In the genomic region with DNA sequence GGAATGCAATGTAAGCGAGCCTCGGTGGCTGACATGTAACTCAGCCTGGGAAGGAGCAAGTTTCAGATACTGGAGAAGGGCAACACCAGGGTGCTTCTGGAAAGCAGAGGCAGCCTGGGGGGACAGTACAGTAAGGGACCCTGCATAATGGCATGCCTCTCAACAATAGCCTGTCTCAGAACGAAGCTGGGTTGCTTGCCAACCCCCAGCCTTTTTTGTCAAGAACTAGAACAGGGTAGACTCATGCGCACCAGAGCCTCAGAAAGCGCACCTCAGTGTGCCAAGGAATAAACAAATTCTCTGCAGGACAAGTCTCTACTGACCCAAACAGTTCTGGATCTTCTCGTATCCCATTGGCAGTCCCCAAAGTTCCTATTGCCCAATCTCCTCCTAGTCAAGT, we compare ENCODE assay signal across 17 mouse cellular contexts. TPM values are rescaled to one million over a fixed set of nuclear protein-coding genes. Genes with fewer than 3 reads are reported as not detected.
A peak's percentile ranks its signal among the peaks of the same experiment; 100 is the strongest.
DNase-seq lines count a peak whose midpoint lies in the region; ATAC-seq and TF ChIP-seq lines count a peak whose summit lies in the region.
"Had no signal": no experiment of that assay in that cellular context is flagged by ENCODE, and none has a peak within 500 bp of the region (broad histone marks: within the 10 kb centered on the region; RNA-seq: fewer than 3 reads in every experiment).

No protein-coding gene starts in this region.

- no peak for DNase-seq in midbrain, embryonic 10.5 days (ENCODE audit: low spot score)
- DNase-seq: cerebellum, adult 11 months; gastrocnemius, postnatal 25 days; heart, postnatal 36 days; kidney, adult 9 months; left cerebral cortex, postnatal 4 days; lung, adult 18-20 months; thymus, postnatal 14 days had no signal

- H3K4me1 ChIP-seq in forebrain, embryonic 13.5 days, result peaks cover 18% of the 10 kb centered on the region; the same call in 1 of the 2 replicates
- peaks cover 9% of the 10 kb centered on the region; the same call in 1 of the 2 replicates for H3K4me1 ChIP-seq in forebrain, embryonic 15.5 days
- H3K4me1 ChIP-seq in hindbrain, embryonic 13.5 days (replicated peaks), result peaks cover 21% of the 10 kb centered on the region
- no peaks in the 10 kb centered on the region for H3K4me1 ChIP-seq in hindbrain, embryonic 16.5 days (ENCODE audit: control insufficient read depth, insufficient read depth, low read depth, low read length)
- H3K4me1 ChIP-seq in midbrain, embryonic 15.5 days, result peaks cover 3% of the 10 kb centered on the region; the same call in 1 of the 2 replicates
- H3K4me1 ChIP-seq in midbrain, embryonic 10.5 days, result 0 out of 2 replicates have a peak, but pooled peaks cover 4% of the 10 kb centered on the region
- no peaks in the 10 kb centered on the region for H3K4me1 ChIP-seq in small intestine, adult 2 months (ENCODE audit: control insufficient read depth, insufficient read depth, insufficient read length, low read length)

- H3K9me3 ChIP-seq in forebrain, embryonic 13.5 days (replicated peaks), result no peaks in the 10 kb centered on the region
- H3K9me3 ChIP-seq in forebrain, embryonic 15.5 days, result no peaks in the 10 kb centered on the region
- H3K9me3 ChIP-seq in hindbrain, embryonic 13.5 days, result no peaks in the 10 kb centered on the region
- H3K9me3 ChIP-seq in hindbrain, embryonic 16.5 days (ENCODE audit: control insufficient read depth, low read length), result no peaks in the 10 kb centered on the region
- H3K9me3 ChIP-seq in midbrain, embryonic 15.5 days, result no peaks in the 10 kb centered on the region
- no peaks in the 10 kb centered on the region for H3K9me3 ChIP-seq in midbrain, embryonic 10.5 days (replicated peaks)
- H3K9me3 ChIP-seq: embryonic facial prominence, embryonic 13.5 days; heart, embryonic 10.5 days; midbrain, embryonic 13.5 days had no signal

- ATAC-seq in forebrain, embryonic 13.5 days, result no peak
- no peak for ATAC-seq in forebrain, embryonic 15.5 days (replicated peaks)
- no peak for ATAC-seq in hindbrain, embryonic 13.5 days (ENCODE audit: low FRiP score)
- no peak for ATAC-seq in hindbrain, embryonic 16.5 days
- no peak for ATAC-seq in midbrain, embryonic 15.5 days (replicated peaks)
- ATAC-seq: midbrain, embryonic 13.5 days had no signal

- no peak overlapping the region for H3K4me3 ChIP-seq in forebrain, embryonic 13.5 days
- no peak overlapping the region for H3K4me3 ChIP-seq in forebrain, embryonic 15.5 days
- no peak overlapping the region for H3K4me3 ChIP-seq in hindbrain, embryonic 13.5 days
- H3K4me3 ChIP-seq in hindbrain, embryonic 16.5 days (ENCODE audit: low read length), result no peak overlapping the region
- H3K4me3 ChIP-seq in midbrain, embryonic 15.5 days, result no peak overlapping the region
- no peak overlapping the region for H3K4me3 ChIP-seq in midbrain, embryonic 10.5 days
- no peak overlapping the region for H3K4me3 ChIP-seq in small intestine, adult 2 months (ENCODE audit: low read depth, low read length)
- H3K4me3 ChIP-seq: embryonic facial prominence, embryonic 13.5 days; heart, embryonic 10.5 days; midbrain, embryonic 13.5 days had no signal

- 67% methylated on average over 6 of the region's 6 CpGs for WGBS in forebrain, embryonic 13.5 days
- 59% methylated on average over 6 of the region's 6 CpGs for WGBS in forebrain, embryonic 15.5 days
- 77% methylated on average over 6 of the region's 6 CpGs for WGBS in hindbrain, embryonic 13.5 days
- WGBS in hindbrain, embryonic 16.5 days, result 66% methylated on average over 6 of the region's 6 CpGs
- WGBS in midbrain, embryonic 15.5 days, result 77% methylated on average over 6 of the region's 6 CpGs
- WGBS in midbrain, embryonic 10.5 days, result 82% methylated on average over 6 of the region's 6 CpGs
- WGBS in small intestine, adult 2 months, result 69% methylated on average over 6 of the region's 6 CpGs

- no peak overlapping the region for H3K4me2 ChIP-seq in forebrain, embryonic 13.5 days
- H3K4me2 ChIP-seq in forebrain, embryonic 15.5 days (replicated peaks), result no peak overlapping the region
- no peak overlapping the region for H3K4me2 ChIP-seq in hindbrain, embryonic 13.5 days
- H3K4me2 ChIP-seq in hindbrain, embryonic 16.5 days (ENCODE audit: low read length), result no peak overlapping the region
- no peak overlapping the region for H3K4me2 ChIP-seq in midbrain, embryonic 15.5 days
- H3K4me2 ChIP-seq: embryonic facial prominence, embryonic 13.5 days; midbrain, embryonic 13.5 days had no signal

- H3K36me3 ChIP-seq in forebrain, embryonic 13.5 days (ENCODE audit: poor library complexity, severe bottlenecking), result no peaks in the 10 kb centered on the region
- H3K36me3 ChIP-seq in forebrain, embryonic 15.5 days, result no peaks in the 10 kb centered on the region
- no peaks in the 10 kb centered on the region for H3K36me3 ChIP-seq in hindbrain, embryonic 13.5 days
- no peaks in the 10 kb centered on the region for H3K36me3 ChIP-seq in hindbrain, embryonic 16.5 days (ENCODE audit: control insufficient read depth, insufficient read depth, low read length)
- H3K36me3 ChIP-seq in midbrain, embryonic 15.5 days (replicated peaks), result no peaks in the 10 kb centered on the region
- H3K36me3 ChIP-seq in midbrain, embryonic 10.5 days, result no peaks in the 10 kb centered on the region
- no peaks in the 10 kb centered on the region for H3K36me3 ChIP-seq in small intestine, adult 2 months (ENCODE audit: control insufficient read depth, insufficient read depth, low read length)
- H3K36me3 ChIP-seq: embryonic facial prominence, embryonic 13.5 days; heart, embryonic 10.5 days; midbrain, embryonic 13.5 days had no signal

- no peak overlapping the region for H3K9ac ChIP-seq in forebrain, embryonic 13.5 days
- H3K9ac ChIP-seq in forebrain, embryonic 15.5 days (replicated peaks), result no peak overlapping the region
- H3K9ac ChIP-seq in hindbrain, embryonic 13.5 days, result no peak overlapping the region
- H3K9ac ChIP-seq in hindbrain, embryonic 16.5 days (ENCODE audit: low read depth, low read length), result no peak overlapping the region
- H3K9ac ChIP-seq in midbrain, embryonic 15.5 days, result no peak overlapping the region
- H3K9ac ChIP-seq: embryonic facial prominence, embryonic 13.5 days; midbrain, embryonic 13.5 days had no signal

- H3K27ac ChIP-seq in forebrain, embryonic 13.5 days, result 0 out of 2 replicates have a peak overlapping the region, but pooled peaks have one; percentile 5
- no peak overlapping the region; the same call in 1 of the 2 replicates for H3K27ac ChIP-seq in forebrain, embryonic 15.5 days (replicated peaks)
- H3K27ac ChIP-seq in hindbrain, embryonic 13.5 days, result peak overlapping the region; percentile 46
- H3K27ac ChIP-seq in hindbrain, embryonic 16.5 days (ENCODE audit: low read depth, low read length), result no peak overlapping the region
- H3K27ac ChIP-seq in midbrain, embryonic 15.5 days, result 0 out of 2 replicates have a peak overlapping the region, but pooled peaks have one; percentile 12
- H3K27ac ChIP-seq in midbrain, embryonic 10.5 days (replicated peaks), result no peak overlapping the region
- H3K27ac ChIP-seq in small intestine, adult 2 months (ENCODE audit: insufficient read depth, low read depth, low read length), result 0 out of 2 replicates have a peak overlapping the region, but pooled peaks have one; percentile 1
- H3K27ac ChIP-seq: embryonic facial prominence, embryonic 13.5 days; heart, embryonic 10.5 days; midbrain, embryonic 13.5 days had no signal

- no peaks in the 10 kb centered on the region for H3K27me3 ChIP-seq in forebrain, embryonic 13.5 days
- no peaks in the 10 kb centered on the region for H3K27me3 ChIP-seq in forebrain, embryonic 15.5 days
- H3K27me3 ChIP-seq in hindbrain, embryonic 13.5 days, result no peaks in the 10 kb centered on the region
- H3K27me3 ChIP-seq in hindbrain, embryonic 16.5 days (replicated peaks; ENCODE audit: control insufficient read depth, insufficient read depth, low read length), result no peaks in the 10 kb centered on the region
- no peaks in the 10 kb centered on the region for H3K27me3 ChIP-seq in midbrain, embryonic 15.5 days (replicated peaks)
- no peaks in the 10 kb centered on the region for H3K27me3 ChIP-seq in midbrain, embryonic 10.5 days (ENCODE audit: low read depth, poor library complexity, severe bottlenecking)
- no peaks in the 10 kb centered on the region for H3K27me3 ChIP-seq in small intestine, adult 2 months (ENCODE audit: control insufficient read depth, insufficient read depth, low read length)
- H3K27me3 ChIP-seq: embryonic facial prominence, embryonic 13.5 days; midbrain, embryonic 13.5 days had no signal

- TF ChIP-seq CTCF in small intestine, adult 2 months (IDR thresholded peaks at IDR 0.05; ENCODE audit: extremely low read depth, insufficient read length, insufficient replicate concordance, low read depth, low read length), result no peak

- TF ChIP-seq POLR2A in small intestine, adult 2 months (IDR thresholded peaks at IDR 0.05; ENCODE audit: low read depth, low read length), result no peak

RNA-seq across cellular contexts. Expression of a gene that starts 43.5 kb away (rescaled TPM):
- polyA plus RNA-seq in forebrain, embryonic 13.5 days (2015; fragmentation: Nextera tagmentation; extraction: Ambion mirVana), result 1.2 TPM in 2 replicates
- 1.7 and 2.0 TPM in 2 replicates for polyA plus RNA-seq in forebrain, embryonic 15.5 days (2015; fragmentation: Nextera tagmentation; extraction: Ambion mirVana)
- 3.7 and 3.9 TPM in 2 replicates for polyA plus RNA-seq in hindbrain, embryonic 13.5 days (2015; fragmentation: Nextera tagmentation; extraction: Ambion mirVana)
- 2.1 and 2.4 TPM in 2 replicates for polyA plus RNA-seq in hindbrain, embryonic 16.5 days (2015; fragmentation: Nextera tagmentation; extraction: Ambion mirVana)
- 2.0 and 2.1 TPM in 2 replicates for polyA plus RNA-seq in midbrain, embryonic 15.5 days (2015; fragmentation: Nextera tagmentation; extraction: Ambion mirVana)
- 0.94 and 1.2 TPM in 2 replicates for polyA plus RNA-seq in midbrain, embryonic 10.5 days (2016; fragmentation: Nextera tagmentation; extraction: Ambion mirVana)
- polyA plus RNA-seq in small intestine, adult 2 months (2012; rRNA removed), result 2.3 and 3.6 TPM in 2 replicates

Comparison
In these comparisons a context has a peak if more than half of its experiments do, and no peak if none do; other contexts are left out.
1. H3K27ac ChIP-seq: peak in forebrain, embryonic 13.5 days (single experiment), hindbrain, embryonic 13.5 days (single experiment), midbrain, embryonic 15.5 days (single experiment) and small intestine, adult 2 months (single experiment); none in forebrain, embryonic 15.5 days (single experiment), hindbrain, embryonic 16.5 days (single experiment) and midbrain, embryonic 10.5 days (single experiment).